Mouse (Mus musculus) Muller cell, postnatal 12 days (primary cell): ENCODE results near the gene Try4.
"Not testable (repeated sequence)": the region's sequence is repeated elsewhere in the genome, so short reads cannot be mapped to it uniquely, and the experiment has no call there.

Source experiments
- DNase-seq: peaks from one replicate; pipeline ENCODE4 v3.0.0-alpha.2; 2015; ENCODE audit errors: inconsistent ontology term

The Try4 gene

GRCm38 (mm10) chr6:41301969-41302368 lies at the start of gene Try4:
Gene Try4 (plus strand): TSS chr6:41302269.
- no peak for DNase-seq

GRCm38 (mm10) chr6:41253314-41253713 lies 48.8 kb upstream of the Try4 start:
- not testable (repeated sequence) for DNase-seq

- DNase-seq, result no peak
Measured at GRCm38 (mm10) chr6:41256424-41256823, 45.6 kb upstream of the Try4 start.

GRCm38 (mm10) chr6:41257432-41257831 lies 44.6 kb upstream of the Try4 start:
- peak; percentile 73 for DNase-seq

GRCm38 (mm10) chr6:41262796-41263195 lies 39.3 kb upstream of the Try4 start:
- DNase-seq, result peak; percentile 20

- no peak for DNase-seq
Measured at GRCm38 (mm10) chr6:41266140-41266539, 35.9 kb upstream of the Try4 start.

- DNase-seq, result no peak
Measured at GRCm38 (mm10) chr6:41298255-41298654, 3.8 kb upstream of the Try4 start.

- not testable (repeated sequence) for DNase-seq
Measured at GRCm38 (mm10) chr6:41316741-41317140, 14.7 kb downstream of the Try4 start, which contains the start of gene Try5. Gene Try5 (minus strand): TSS chr6:41316841.

- DNase-seq, result no peak
Measured at GRCm38 (mm10) chr6:41353932-41354331, 51.9 kb downstream of the Try4 start, which contains the start of gene Try10. Gene Try10 (plus strand): TSS chr6:41354105.
